Mouse (Mus musculus): ENCODE measurements around the gene Camk1d.
A peak's percentile ranks its signal among the peaks of the same experiment; 100 is the strongest.

Camk1d gene

DNA sequence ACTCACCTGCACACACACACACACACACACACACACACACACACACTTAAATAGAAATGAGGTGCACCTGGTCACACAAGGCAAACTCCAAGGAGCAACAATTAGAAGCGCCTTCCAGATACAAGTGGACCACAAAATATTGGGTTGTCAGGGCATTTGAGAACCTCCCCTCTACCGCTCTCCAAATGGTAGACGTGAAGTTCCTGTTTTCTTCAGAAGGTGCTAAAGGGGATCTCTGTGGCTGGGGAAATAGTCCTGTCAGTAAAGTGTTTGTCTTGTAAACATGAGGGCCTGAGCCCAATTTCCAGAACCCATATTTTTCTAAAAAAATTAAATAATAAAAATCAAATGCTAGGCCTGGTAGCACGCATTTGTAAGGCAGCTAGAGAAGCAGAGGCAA, 4.4 kb downstream of the Camk1d start:
- DNase-seq (ENCODE audit: low spot score): no peak

DNA sequence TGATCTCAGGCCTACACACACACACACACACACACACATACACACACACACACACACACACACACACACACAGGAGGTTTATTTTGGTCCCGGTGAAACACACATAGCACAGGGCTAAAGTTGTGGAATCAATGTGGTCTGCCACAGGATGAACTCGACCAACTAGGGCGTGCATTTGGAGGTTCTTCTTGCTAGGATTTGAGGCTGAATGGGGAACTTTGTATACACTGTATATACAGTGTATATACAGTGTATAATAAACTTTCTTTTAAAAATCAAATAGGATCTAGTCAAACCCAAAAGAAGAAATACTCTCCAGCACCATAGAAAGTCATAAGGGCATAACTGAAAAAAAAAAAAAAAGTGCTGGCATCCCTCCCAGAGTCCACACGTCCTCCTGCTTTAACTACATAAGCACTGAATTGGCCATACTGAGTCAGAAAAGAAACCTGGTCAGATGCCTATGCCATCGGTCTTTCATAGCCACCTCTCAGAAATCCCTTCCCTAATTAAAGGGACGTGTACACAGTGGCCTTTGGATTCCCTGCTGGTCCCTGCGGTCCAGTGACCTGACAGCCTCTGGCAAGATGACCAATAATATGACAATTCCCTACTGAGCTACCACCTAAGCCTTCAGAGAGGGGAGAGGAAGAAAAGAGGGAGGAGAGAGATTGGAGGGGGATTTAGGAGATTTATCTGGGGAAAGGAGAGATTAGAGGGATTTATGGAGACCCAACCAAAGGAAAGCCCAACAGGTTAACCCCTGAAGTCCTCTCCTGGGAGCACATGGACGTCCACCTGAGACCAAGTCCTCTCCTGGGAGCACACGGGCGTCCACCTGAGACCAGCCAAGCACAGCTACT, 6.2 kb downstream of the Camk1d start:
- no peak for DNase-seq (ENCODE audit: low spot score)

GRCm38 (mm10) chr2:5706618-5707017, 7.7 kb downstream of the Camk1d start:
- no peak for DNase-seq (ENCODE audit: low spot score)

- no peak for DNase-seq (ENCODE audit: low spot score)
Observed at GRCm38 (mm10) chr2:5702370-5702769, 11.9 kb downstream of the Camk1d start.

DNA sequence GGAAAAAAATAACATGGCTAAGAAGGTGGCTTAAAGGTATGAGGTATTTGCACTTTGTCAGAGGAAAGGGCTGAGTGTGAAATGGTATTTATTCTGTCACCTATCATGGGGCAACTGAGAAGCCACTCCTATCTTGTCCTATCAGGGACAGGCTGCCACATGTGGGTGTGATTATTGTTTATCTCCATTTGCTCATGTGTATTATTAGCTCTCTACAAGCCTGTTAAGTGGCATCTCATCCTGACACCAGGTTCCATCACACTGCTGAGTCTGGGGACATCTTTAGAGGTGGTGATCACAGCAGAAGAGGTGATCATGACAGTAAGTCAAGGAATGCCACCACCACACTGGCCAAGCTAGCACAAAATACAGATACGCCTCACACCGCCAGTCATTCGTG, 13.4 kb downstream of the Camk1d start:
- DNase-seq (ENCODE audit: low spot score): no peak

GRCm38 (mm10) chr2:5698451-5698850, 15.9 kb downstream of the Camk1d start:
- DNase-seq (ENCODE audit: low spot score): no peak

- no peak for DNase-seq (ENCODE audit: low spot score)
Observed at GRCm38 (mm10) chr2:5694094-5694493, 20.2 kb downstream of the Camk1d start.

DNA sequence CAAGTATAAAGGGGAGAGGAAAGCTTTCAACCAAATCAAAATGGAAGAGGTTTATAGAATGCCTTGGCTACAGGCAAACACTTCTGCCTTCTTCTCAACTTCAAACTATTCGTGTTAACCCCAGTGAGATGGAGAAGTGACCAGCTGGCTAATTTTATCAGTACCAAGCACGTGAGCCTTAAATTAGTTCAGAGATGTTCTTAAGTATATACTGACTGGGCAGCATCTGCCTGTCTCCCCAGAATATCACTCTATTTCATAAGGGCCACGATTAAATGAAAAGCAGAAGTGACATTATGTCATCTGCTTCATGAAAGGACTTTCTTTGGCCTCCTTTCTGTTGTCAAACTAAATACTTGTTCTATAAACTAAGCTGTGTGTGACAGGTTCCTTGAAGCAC, 22.6 kb downstream of the Camk1d start:
- no peak for DNase-seq (ENCODE audit: low spot score)

- DNase-seq (ENCODE audit: low spot score): no peak
Observed at GRCm38 (mm10) chr2:5683366-5683765, 30.9 kb downstream of the Camk1d start.

DNA sequence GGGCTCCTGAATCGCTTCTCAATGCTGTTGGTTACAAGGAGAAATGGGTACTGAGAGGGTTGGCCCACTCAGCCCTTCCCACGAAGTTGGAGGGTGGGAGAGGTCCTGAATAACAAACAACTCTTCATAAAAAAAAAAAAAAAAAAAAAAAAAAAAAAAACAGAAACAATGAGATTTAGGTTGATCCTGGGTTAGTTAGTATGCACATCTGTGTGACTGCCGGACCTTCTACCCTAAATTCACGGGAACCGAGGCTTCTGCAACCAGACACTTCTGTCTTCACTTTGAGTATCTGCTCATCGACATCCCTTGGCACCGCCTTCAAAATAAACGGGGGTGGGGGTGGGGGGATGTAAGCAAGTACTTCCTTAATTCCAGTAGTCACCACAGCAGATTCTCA, 32.4 kb downstream of the Camk1d start:
- no peak for DNase-seq (ENCODE audit: low spot score)

- no peak for DNase-seq (ENCODE audit: low spot score)
Observed at GRCm38 (mm10) chr2:5681302-5681701, 33.0 kb downstream of the Camk1d start.

- DNase-seq (ENCODE audit: low spot score): no peak
Observed at GRCm38 (mm10) chr2:5679055-5679454, 35.3 kb downstream of the Camk1d start.

- no peak for DNase-seq (ENCODE audit: low spot score)
Observed at GRCm38 (mm10) chr2:5677472-5677871, 36.8 kb downstream of the Camk1d start.

DNA sequence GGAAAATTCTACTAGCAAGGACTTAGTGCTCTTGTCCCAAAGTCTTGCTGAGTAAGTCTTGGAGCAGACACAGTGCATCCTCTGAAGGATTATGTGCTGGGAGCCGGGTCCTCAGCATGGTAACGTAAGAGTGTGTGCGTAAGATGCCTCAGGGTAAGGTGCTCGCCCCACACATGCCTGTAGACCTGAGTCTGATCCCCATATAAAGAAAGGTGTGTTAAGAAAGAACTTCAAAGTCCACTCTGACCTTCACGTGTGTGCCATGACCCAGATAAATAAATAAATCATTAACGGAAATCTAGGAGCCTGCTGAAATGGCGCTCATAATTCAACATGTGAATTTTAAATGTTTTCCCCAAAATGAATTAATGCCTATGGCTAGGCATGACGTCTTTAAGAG, 37.5 kb downstream of the Camk1d start:
- no peak for DNase-seq (ENCODE audit: low spot score)

GRCm38 (mm10) chr2:5676143-5676483, 38.2 kb downstream of the Camk1d start:
- DNase-seq (ENCODE audit: low spot score): no peak

GRCm38 (mm10) chr2:5675431-5676142, 38.7 kb downstream of the Camk1d start:
- DNase-seq (ENCODE audit: low spot score): no peak

- no peak for DNase-seq (ENCODE audit: low spot score)
Observed at GRCm38 (mm10) chr2:5674512-5674911, 39.8 kb downstream of the Camk1d start.

DNA sequence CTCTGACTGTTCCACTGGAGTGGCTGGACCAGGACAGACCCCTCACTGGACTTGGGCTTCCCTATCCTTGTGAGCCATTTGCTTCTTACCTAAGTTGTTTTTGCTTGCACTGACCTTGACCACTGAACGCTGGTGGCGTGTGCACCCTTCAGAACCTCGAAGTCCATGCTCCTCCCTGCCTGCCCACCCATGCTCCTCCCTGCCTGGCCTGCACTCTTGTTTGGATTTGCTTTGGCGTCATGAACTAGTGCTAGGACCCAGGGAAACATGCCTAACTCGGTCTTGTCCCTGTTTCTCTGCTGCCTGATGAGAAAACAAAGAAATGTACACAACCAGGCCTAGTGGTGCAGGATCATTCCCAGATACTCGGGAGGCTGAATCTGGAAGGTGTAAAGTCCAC, 40.5 kb downstream of the Camk1d start:
- DNase-seq (ENCODE audit: low spot score): no peak

DNA sequence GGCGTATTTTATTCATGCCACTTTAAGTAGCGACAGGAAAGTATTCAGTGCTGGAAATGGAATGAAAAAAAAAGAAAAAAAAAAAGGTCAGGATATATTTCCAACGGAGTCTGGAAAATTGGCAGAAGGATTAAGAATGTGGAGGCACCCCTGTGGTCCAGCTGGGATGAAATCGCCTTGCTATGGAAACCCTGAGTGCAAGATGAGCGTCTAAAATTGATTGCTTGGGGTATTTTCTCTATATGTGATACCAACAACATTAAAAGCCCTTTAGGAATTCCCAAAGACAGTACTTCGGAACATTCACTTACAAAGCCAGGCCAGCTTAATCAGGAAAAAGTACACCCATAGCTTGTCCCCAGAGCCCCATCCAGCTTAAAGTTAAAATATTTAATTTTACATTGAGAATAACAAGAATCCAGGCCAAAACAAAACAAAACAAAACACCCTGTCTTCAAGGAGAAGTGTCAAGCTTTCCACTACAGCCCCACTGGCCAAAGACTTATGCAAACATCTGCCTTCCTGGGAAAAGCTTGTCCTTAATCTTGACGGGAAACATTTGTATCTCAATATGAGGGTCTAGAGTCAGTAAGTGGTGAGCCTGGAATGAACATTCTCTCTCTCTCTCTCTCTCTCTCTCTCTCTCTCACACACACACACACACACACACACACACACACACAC, 41.3 kb downstream of the Camk1d start:
- DNase-seq (ENCODE audit: low spot score): no peak

GRCm38 (mm10) chr2:5670146-5670545, 44.2 kb downstream of the Camk1d start:
- DNase-seq (ENCODE audit: low spot score): no peak

- peak; percentile 30 for DNase-seq (ENCODE audit: low spot score)
Observed at GRCm38 (mm10) chr2:5669498-5670040, 44.7 kb downstream of the Camk1d start.

GRCm38 (mm10) chr2:5668940-5669339, 45.4 kb downstream of the Camk1d start:
- no peak for DNase-seq (ENCODE audit: low spot score)

DNA sequence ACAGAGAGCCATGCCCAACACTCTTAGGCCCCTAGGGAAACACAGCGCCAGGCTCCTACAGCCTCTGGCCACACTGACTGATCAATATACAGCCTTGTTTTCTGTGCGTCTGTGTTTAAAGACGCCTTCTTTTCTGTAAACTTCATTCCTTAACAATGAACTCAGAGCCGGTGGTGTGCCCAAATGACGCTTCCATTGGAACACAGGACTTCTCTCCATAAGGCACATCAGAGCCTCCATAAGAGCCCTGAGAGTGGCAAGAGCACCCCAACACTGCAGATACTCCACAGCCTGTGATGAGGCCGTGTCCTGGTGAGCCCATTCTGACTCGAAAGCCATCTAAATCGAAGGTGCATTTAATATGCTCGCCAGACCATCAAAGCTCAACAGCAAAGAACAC, 50.8 kb downstream of the Camk1d start:
- DNase-seq (ENCODE audit: low spot score): no peak
